Mouse (Mus musculus) adrenal gland (tissue): ENCODE data around the gene Hsd17b14.

Experiments
- intact Hi-C: fragments of 180-260 bp; cut with DNase I; formaldehyde crosslinking; loops from one replicate; pipeline ENCODE4 v1.15.1; 2025
- long read RNA-seq, 2 experiments: library from polyadenylated mRNA; unstranded; transcript quantifications; one replicate each; pipeline ENCODE4 v2.0.0; 2020; ENCODE audit warnings: borderline replicate concordance in 1 of 2; ENCODE audit not compliant: insufficient replicate concordance in 1 of 2

Hsd17b14 gene
- long read RNA-seq, experiment 1, partial matches to known transcripts = 1 of 1 reads
- long read RNA-seq, experiment 1, other reads (novel, unspliced or antisense) = 0 of 1 reads
- long read RNA-seq, experiment 2 = 0 reads

- intact Hi-C loops = loop anchor here (5.0 kb wide), 1 partner anchor 38 kb away; no protein-coding TSS in a partner anchor
Measured at GRCm38 (mm10) chr7:45554744-45555143, at the start of gene Hsd17b14. Gene Hsd17b14, plus strand, starts transcription at chr7:45554893.

- intact Hi-C loops = no loop called here
Measured at GRCm38 (mm10) chr7:45507583-45507982, 47.1 kb upstream of the Hsd17b14 start.

GRCm38 (mm10) chr7:45508561-45508960, 46.1 kb upstream of the Hsd17b14 start:
- intact Hi-C loops = no loop called here

GRCm38 (mm10) chr7:45509181-45509882, 45.4 kb upstream of the Hsd17b14 start:
- intact Hi-C loops = no loop called here

- intact Hi-C loops = no loop called here
Measured at GRCm38 (mm10) chr7:45509912-45510787, 44.5 kb upstream of the Hsd17b14 start, which contains the start of gene Nucb1. Gene Nucb1, minus strand, starts transcription at chr7:45510406.

GRCm38 (mm10) chr7:45514411-45514810, 40.3 kb upstream of the Hsd17b14 start:
- intact Hi-C loops = no loop called here

GRCm38 (mm10) chr7:45515436-45515835, 39.3 kb upstream of the Hsd17b14 start:
- intact Hi-C loops = loop anchor here (5.0 kb wide), 1 partner anchor 43 kb away; no protein-coding TSS in a partner anchor

GRCm38 (mm10) chr7:45516846-45517245, 37.8 kb upstream of the Hsd17b14 start:
- intact Hi-C loops = loop anchor here (5.0 kb wide), 1 partner anchor 45 kb away; no protein-coding TSS in a partner anchor

GRCm38 (mm10) chr7:45518618-45519017, 36.1 kb upstream of the Hsd17b14 start:
- intact Hi-C loops = loop anchor here (5.0 kb wide), 1 partner anchor 46 kb away; no protein-coding TSS in a partner anchor

- intact Hi-C loops = loop anchor here (5.0 kb wide), 1 partner anchor 47 kb away; no protein-coding TSS in a partner anchor
Measured at GRCm38 (mm10) chr7:45519345-45520120, 35.2 kb upstream of the Hsd17b14 start.

GRCm38 (mm10) chr7:45520605-45521004, 34.1 kb upstream of the Hsd17b14 start:
- intact Hi-C loops = no loop called here

- intact Hi-C loops = no loop called here
Measured at GRCm38 (mm10) chr7:45521728-45522184, 32.9 kb upstream of the Hsd17b14 start.

- intact Hi-C loops = no loop called here
Measured at GRCm38 (mm10) chr7:45522194-45522752, 32.4 kb upstream of the Hsd17b14 start.

GRCm38 (mm10) chr7:45522957-45523676, 31.6 kb upstream of the Hsd17b14 start:
- intact Hi-C loops = no loop called here

GRCm38 (mm10) chr7:45523678-45524170, 31.0 kb upstream of the Hsd17b14 start:
- intact Hi-C loops = no loop called here

- intact Hi-C loops = loop anchor here (5.0 kb wide), 1 partner anchor 48 kb away; no protein-coding TSS in a partner anchor
Measured at GRCm38 (mm10) chr7:45524841-45525621, 29.7 kb upstream of the Hsd17b14 start.

- intact Hi-C loops = loop anchor here (5.0 kb wide), 1 partner anchor 49 kb away; no protein-coding TSS in a partner anchor
Measured at GRCm38 (mm10) chr7:45525809-45526473, 28.8 kb upstream of the Hsd17b14 start, which contains the start of the genes Ppp1r15a and Plekha4. Gene Ppp1r15a, minus strand, starts transcription at chr7:45526268. Gene Plekha4, plus strand, starts transcription at chr7:45526330.
